Mouse (Mus musculus) thymus, postnatal 10 days (tissue): ENCODE measurements around the gene Gm2832.
"Not testable (repeated sequence)": the region's sequence is repeated elsewhere in the genome, so short reads cannot be mapped to it uniquely, and the experiment has no call there.

Source experiments
- DNase-seq, 2 experiments: peaks; one replicate each; pipeline ENCODE4 v3.0.0; 2021; ENCODE audit warnings: low spot score in 2 of 2

The Gm2832 gene

GRCm38 (mm10) chr14:41278505-41278904 is at the start of gene Gm2832:
TSS of gene Gm2832 (plus strand) at chr14:41278805.
- DNase-seq = not testable (repeated sequence)

DNA sequence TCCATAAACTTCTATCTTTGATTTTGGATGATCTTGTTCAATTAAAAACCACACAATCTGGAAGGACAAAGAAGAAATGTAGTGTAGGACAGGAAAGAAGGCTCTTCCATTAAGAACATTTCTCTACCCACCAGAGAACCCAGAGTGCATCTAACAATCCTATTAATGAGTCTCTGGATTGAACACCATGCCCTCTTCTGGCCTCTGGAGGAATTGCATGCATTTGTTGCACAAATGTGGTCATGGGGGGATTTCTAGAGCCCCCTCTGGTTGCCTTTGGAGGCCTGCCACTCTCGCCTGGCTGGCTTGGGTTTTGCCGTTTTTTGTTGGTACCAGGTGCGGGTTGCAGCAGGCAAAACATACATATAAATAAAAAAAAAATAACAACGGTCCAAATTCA is 15.3 kb upstream of the Gm2832 start:
- not testable (repeated sequence) for DNase-seq

GRCm38 (mm10) chr14:41263853-41264755 is 14.5 kb upstream of the Gm2832 start:
- DNase-seq = not testable (repeated sequence)

DNA sequence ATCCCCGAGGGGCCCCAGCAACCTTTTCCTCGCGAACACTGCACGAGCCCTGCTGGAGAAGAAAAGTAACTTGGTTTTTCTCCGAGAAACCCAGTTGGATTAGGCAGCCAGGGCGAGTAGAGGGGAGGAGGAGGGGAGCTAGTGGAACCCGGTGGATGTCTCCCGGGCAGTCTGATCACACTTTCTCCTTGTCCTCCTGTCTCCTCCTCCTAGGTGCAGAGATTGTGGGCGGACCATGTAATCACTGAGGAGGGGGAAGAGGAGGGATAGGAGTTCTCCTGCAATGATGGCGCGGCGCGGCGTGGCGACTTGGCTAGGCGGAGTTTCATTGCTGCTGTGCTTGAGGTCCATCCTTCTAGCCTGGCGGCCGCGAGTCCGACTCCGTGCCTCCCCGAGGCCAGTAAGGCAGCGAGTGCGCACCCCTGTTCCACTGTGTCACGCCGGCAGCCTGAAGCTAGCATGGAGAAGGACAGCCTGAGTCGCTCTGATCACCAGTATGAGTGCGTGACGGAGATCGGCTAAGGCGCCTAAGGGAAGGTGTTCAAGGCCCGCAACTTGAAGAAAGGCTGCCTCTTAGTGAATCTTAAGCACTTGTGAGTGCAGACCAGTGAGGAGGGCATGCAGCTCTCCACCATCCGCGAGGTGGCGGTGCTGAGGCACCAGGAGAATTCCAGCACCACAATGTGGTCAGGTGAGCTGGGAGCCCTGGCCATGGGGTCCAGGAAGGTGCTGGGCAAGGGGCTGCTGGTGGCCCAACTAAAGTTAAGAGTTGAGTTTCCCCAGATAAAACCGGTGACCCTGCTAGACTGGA is 13.6 kb upstream of the Gm2832 start:
- DNase-seq = not testable (repeated sequence)

DNA sequence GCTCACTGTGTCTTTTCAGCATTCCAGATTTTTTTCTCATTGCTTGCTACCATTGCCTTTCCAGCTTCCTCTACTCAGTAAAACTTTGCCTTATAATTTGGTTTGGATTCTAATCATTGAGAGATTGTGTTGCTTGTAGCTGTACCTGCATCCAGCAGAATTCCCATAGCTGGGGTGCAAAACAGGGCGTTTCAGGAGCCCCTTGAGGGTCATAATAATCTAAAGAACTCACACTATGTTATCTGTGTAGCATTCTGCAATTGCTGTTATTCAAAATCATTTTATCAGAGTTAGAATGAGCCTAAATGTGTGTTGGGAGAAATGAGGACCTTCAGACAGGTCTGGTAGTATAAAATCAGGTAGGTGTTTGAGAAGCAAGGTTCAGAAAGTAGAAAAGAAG is 7.4 kb downstream of the Gm2832 start:
- DNase-seq = not testable (repeated sequence)
